Mouse (Mus musculus) ES-Bruce4 (cell line): ENCODE data around the gene Cst3.

ENCODE experiments used
- CTCF ChIP-seq: IDR thresholded peaks from one replicate; pipeline ENCODE4 v1.8.1; 2011; ENCODE audit warnings: low read depth, low read length
- POLR2A ChIP-seq: IDR thresholded peaks from one replicate; pipeline ENCODE4 v1.8.1; 2011; ENCODE audit warnings: low read length; ENCODE audit not compliant: insufficient read depth

DNA sequence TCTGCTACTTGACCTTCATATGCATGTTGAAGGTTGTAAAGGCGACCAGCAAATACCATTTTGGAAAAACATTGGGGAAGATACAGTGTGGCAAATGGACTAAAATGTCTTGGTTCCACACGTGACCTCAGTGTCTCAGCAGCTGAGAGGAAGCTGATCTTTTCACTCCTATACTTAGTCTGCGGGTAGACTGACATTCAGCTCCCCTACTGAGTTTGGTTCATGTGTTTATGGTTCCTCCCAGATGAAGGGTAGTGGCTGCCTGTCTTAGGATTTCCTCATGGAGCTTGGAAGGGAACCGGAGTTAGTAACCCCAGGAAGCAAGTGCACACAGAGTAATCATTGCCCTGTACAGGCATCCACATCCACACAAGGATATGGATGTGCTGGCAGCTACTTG, 24.8 kb upstream of the Cst3 start:
- TF ChIP-seq CTCF = no peak
- no peak for TF ChIP-seq POLR2A
